Mouse (Mus musculus) heart, postnatal 25 days (tissue): Measurements from ENCODE around the gene Cxadr. TPM values are rescaled to one million over a fixed set of nuclear protein-coding genes. Genes with fewer than 3 reads are reported as not detected.
A peak's percentile ranks its signal among the peaks of the same experiment; 100 is the strongest.

Source experiments
- DNase-seq: peaks from one replicate; pipeline ENCODE4 v3.0.0; 2022; ENCODE audit warnings: low spot score
- intact Hi-C: fragments of 180-260 bp; cut with DNase I; formaldehyde crosslinking; loops from one replicate; pipeline ENCODE4 v1.15.1; 2025
- total RNA-seq, 2 experiments: library from RNA; stranded (reverse); gene quantifications; 2 replicates each; pipeline ENCODE4 v1.2.3; 2021

The Cxadr gene
- total RNA-seq: 10 to 100 TPM; 52.4 to 55.6 TPM

DNA sequence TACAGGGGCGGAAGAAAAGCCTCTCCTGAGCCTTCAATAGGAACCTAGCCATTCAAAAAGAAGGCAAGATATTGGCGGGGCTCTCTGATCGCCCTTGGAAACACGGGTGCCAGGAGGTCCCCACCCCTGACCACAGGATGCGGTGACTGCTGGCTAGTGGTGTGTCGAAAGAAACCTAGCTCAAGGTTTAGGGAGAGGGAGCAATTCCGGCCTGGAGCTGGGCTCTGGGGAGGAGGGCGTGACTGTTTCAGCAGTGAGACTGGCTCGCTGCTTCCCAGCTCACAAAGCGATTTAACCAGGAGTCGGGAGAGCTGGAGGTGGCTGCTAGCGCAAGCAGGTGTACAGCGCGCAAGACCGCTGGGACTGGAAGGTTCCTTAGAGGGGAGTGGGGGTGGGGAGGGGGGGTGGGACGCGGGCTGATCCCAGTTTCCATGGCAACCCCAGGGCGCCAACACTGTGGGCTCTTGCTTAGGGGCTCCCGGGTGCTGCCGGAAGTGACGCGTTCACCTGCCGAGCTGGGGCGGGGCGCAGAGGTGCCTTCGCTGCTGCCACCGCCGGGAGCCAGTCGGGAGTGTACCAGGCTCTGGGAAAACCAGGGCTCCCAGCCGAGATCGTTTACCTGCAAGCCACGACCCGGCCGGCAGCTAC, at the start of gene Cxadr:
Gene Cxadr (plus strand): TSS at position 307 of the 648 bp plus-strand sequence.
- peak; percentile 25 for DNase-seq
- intact Hi-C loops: loop anchor here (5.0 kb wide), 1 partner anchor 39 kb away; no protein-coding TSS in a partner anchor

DNA sequence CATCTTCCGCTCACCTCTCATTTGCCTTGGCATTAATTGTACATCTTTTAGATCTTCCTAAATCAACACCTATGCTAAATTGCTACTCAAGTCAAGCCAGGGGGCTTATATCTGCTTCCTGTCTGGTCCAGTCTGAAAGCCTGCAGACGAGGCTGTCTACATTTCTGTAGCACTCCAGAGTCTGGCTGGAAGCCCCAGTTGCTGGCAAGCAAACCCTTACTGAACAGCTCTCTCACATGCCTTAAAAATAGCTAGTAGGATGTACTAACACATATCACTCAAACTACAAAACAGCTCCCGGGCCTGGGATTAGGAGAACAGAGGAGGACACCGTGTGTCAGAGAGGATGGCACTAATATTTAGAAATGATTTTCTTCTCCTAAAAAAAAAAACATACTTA, 42.3 kb upstream of the Cxadr start:
- intact Hi-C loops: loop anchor here (5.0 kb wide), 1 partner anchor 57 kb away; no protein-coding TSS in a partner anchor

DNA sequence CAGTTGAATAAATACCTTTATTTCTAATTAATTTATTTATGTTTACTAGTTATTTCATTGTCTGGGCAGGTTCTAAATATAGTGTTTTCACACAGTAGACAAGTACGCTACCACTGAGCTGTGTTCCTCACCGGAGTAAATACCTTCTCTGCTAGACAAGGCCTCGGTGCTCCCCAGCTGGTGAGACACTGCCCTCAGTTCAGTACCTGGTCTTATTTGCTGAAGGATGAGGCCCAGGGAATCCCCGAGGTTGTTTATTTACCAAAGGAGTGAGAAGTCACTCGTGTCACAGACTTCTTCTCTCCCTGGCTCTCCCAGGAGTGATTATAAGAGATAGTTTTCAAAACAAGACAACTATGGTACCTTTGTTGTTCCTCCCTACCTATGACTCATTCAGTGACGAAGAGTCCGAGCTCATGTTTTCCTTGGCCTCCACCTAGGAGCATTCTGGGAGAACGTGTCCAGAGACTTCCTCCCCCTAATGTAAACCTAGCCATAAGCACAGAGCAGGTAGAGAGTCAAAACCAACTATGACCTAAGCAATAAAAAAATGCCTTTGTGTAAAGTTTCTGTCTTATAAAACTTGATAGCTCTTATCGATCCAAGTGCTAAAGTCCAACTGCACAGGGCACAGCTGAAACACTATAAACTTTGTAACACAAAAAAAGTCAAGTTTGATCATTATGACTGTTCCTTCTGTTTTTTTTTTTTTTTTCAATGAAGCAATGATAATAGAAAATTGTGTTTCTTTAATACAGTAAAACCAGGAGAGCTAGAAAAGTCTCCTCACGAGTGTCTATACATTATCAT, 41.0 kb upstream of the Cxadr start:
- intact Hi-C loops: loop anchor here (5.0 kb wide), 1 partner anchor 42 kb away; the partner anchor contains the start of gene Cxadr

More for the DNA sequence above, 42.3 kb upstream of the Cxadr start:
- DNase-seq: peak; percentile 10

DNA sequence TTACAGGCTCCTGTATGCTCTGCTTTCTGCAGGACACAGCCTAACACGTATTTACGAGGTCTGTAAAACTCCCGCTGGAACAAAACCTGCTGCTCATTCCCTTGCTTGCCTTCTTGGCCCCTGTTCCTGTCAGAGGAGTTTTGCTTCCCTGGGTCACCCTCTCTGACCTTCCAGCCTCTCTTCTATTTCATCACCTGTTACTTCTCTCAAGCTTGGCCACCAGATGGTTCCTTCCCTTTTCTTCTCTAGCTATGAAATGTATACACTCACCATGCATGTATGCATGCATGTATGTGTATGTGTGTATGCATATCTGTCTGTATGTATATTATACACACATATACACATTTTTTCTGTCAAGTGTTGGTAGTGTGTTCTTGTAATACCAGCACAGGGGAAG, 39.8 kb upstream of the Cxadr start:
- no peak for DNase-seq
- intact Hi-C loops: loop anchor here (5.0 kb wide), 1 partner anchor 41 kb away; the partner anchor contains the start of gene Cxadr

More for the DNA sequence above, 41.0 kb upstream of the Cxadr start:
- DNase-seq: no peak

DNA sequence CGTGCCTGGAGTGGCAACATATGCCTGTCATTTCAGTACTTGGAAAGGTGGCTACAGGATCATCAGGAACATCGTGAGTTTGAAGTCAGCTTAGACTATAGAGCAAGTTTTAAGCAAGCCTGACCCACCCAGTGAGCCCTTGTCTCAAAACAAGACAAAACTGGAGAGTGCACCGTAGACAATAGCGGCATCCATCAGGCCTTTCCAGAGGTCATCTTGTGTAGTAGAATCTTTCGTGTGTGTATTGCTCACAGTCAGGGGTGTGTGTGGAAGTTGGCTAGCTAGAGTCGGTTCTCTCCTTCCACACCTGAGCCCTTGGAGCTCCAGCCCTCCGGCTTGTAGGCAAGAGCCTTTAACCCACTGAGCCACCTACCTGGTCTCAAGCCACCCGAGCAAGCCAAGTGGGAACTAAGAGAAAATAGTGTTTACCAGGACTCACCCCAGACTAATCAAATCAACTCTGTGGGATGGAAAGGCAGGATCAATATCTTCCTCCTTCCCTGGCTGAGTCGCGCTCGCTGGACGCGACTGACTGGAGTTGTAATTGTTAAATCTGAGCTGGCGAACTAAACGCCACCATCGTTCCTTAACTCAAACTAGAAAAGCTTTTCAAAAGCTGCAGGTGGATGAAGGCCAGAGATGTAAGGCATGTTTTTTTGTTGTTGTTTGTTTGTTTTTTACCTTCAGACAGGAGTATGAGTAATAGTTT, 36.7 kb upstream of the Cxadr start:
- intact Hi-C loops: loop anchor here (5.0 kb wide), 1 partner anchor 38 kb away; the partner anchor contains the start of gene Cxadr
- no peak for DNase-seq

DNA sequence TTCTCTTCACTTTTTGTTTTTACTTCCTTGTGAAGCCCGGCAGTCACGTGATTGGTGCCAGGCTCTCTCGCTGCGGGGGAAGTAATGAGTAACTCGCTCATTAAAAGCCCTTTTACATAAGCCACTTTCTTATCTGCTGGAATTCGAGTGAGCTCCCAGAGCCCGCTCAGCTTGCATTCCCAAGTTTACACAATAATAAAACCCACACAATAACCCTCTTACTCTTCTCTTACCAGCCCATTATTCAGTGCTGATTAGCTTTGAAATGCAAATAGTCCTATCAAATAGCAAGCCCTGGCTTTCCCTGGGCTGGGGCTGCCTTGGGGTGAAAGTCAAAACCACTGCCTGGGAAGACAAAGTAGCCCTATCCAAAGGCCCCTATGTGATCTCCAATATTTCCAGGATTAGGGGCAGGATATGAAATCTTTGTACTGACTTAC, 36.1 kb upstream of the Cxadr start:
- intact Hi-C loops: no loop called here
- peak; percentile 30 for DNase-seq

DNA sequence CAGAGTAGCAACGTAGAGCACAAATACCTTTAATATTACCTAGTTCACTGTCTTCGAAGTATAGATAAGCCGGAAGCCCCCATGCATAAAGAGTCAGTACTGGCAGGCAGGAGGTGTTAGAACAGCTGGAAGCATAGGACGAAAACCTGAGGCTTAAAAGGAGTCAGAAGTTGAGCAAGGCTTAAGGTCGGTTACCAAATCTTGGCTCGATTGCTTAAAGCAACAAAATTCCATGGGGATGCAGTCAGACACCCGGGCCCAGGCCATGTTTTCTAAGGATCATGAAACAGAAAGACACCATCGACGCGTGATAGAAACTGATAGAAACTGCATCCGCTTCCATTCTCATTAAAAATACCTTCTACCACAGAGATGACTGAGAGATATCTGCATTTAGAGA, 35.5 kb upstream of the Cxadr start:
- intact Hi-C loops: no loop called here
- DNase-seq: no peak

DNA sequence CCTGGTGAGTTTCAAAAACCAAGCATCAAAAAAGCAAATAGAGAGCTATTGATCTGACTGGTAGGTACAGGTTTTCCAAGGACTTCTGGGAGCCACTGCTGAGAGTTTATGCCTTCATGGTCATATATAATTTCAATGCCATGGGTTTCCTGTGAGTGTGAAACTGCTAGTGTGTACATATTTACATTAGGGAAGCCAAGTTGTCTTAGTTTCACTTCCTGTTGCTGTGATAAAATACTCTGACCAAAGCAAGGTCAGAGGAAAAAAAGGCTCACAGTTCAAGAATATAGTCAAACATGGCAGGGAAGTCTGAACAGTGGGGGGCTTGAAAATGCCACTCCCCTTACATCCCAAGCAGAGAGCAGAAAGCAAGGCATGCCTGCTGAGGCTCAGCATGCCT, 33.8 kb upstream of the Cxadr start:
- DNase-seq: no peak
- intact Hi-C loops: no loop called here

DNA sequence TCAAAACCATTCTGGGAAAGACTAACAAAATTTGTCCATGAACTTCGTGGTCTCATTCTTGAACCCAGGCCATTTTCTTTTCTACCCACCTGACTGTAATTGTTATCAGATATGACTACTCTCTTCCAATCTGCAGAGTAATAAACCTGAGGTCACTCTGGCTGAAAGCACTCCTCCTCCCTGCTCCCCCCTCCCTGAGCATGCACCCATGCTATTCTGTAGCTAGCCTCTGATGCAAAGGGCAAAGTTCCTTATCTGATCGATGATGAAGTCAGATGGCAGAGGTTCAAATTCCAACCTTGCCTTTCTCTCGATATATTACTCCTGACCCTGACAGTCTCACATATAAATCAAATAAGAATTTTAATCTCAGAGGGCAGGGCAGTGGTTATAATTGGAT, 33.1 kb upstream of the Cxadr start:
- intact Hi-C loops: no loop called here
- DNase-seq: no peak

DNA sequence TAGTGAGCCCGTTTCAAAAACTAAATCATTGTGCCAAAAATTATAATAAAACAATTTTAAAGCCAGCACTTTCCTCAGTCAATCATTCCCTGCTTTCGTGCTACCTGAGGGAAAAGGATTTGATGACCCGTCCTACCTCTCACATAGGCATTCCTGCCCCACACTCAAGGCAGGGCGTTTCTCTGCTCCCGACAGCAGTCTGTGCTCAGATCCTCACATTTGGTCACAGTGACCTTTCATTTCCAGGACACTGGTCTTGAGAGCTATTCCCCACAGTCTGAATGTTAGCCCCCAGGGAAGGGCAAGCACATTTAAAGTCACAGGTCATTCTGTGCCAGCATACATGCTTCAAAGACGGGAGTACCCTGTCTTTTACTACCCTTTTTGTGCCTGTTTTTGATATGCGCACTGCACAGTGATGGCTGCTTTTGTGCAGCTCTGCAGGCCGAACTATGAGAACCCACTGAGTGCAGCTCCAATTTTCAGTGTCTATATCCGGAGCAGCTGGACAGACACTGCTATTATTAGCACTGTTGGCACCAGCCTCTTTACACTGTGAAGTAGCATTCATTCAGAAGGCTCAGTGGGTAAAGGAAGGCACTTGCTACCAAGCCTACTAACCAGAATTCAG, 26.3 kb upstream of the Cxadr start:
- no peak for DNase-seq
- intact Hi-C loops: no loop called here

DNA sequence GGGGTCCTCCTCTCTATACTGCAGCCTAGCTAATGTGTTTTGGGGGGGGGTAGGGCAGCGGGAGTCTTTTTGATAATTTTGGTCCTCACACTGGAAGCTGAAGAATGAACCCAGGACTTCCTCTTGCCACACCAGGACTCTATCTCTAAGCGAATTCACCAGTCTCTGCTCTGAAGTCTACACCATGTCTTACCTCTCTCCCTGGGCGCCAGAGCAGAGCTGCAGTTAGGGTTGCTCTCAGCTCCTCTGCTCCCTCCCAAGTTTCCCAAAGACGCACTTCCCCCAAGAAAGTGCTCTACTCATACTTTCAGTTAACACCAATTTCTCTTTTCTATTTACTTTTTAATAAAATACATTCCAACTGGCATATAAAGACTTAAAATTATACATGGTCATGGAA, 23.7 kb upstream of the Cxadr start:
- intact Hi-C loops: no loop called here
- no peak for DNase-seq

DNA sequence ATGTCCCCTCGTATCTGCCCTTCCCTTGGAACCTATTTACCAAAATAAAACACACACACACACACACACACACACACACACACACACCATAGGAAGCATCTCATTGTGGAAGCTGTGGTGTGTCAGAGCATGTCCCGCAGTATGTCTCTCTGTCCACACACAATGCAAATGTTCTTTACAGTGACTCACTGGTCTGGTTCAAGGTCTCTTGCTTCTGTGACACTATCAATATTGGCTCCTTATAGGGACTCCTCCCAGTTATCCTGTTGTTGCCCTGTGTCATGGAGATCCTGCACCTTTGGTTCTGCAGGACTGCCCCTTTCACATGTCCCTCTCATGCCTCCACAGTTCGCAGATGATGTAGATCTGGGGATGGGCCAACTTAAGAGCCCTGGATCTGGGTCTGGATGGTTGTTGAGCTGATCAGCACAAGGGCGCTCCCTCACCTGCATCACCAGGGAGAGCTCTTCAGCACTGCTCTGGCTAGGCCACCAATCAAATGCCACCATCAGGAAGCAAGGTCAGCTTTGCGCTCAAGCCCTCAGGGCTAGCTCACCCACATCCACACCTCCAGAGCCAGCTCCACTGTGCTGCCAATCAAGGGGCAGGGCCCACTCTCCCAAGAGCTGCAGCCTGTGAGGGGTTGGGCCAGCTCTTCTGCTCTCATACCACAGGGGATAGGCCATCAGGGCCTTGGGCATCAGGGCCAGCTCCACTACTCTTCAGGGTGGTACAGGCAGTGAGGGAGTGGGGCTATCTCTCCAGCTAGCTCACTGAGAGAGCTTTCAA, 21.0 kb upstream of the Cxadr start:
- no peak for DNase-seq
- intact Hi-C loops: no loop called here

DNA sequence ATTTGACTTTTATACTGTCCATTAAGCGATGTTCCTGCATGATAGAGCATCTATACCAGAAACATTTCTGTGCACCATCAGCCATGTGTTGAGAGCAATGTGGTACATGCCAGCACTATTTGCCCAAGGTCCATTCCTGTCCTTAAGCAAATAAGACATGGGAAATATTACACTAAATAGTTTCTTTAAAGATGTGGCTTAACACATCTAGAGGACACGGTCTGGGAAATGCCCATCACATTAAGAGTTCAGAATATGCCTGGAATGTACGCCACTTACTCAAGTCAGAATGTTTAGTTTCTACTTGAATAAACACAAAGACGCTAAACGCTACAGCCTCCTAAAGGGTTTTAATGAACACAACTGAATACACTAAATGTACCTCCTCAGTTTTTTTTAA, 18.1 kb upstream of the Cxadr start:
- intact Hi-C loops: no loop called here
- DNase-seq: no peak

DNA sequence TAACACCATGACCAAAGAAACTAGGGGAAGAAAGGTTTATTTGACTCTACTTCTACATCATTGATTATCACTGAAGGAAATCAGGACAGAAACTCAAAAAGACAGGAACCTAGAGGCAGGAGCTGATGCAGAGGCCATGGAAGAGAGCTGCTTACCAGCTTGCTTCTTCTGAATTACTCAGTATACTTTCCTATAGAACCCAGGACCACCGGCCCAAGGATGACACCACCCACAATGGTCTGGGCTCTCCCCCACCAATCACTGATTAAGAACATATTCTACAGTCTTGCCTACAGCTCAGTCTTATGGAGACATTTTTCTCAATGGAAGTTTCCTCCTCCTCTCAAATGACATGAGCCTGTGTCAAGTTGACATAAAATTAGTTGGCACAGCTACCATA, 7.2 kb upstream of the Cxadr start:
- intact Hi-C loops: no loop called here
- DNase-seq: no peak

DNA sequence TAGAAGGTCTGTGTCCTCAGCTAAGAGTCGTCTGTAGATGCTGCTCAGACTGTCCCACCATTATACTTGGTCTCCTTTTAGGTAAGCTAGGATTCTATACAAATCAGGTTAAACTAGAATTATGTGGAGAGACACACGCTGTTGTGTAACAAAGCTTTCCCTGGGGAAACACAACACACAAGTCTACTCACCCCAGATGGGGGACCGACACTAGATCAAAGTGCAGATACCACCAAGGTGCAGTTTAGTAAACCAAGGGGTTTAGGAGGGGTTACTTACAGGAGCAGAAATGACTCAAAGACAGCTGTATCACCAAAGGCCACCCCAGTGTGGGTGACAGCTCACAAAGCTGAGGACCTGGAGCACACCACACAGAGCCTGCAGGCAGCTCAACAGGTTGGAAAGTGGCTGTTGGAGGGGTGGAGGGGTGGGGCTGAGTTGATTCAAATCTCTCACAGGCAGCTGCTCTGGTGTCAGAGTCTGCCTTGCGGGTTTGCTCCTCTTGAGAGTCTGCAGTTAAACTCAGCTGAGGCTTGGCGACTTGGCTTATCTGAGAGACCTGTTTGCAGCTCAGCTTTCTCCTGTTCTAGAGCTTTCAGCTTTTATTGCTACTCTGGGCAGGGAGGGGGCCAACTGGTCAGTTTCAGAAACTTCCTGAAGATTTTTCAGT, 6.5 kb upstream of the Cxadr start:
- intact Hi-C loops: no loop called here
- no peak for DNase-seq

DNA sequence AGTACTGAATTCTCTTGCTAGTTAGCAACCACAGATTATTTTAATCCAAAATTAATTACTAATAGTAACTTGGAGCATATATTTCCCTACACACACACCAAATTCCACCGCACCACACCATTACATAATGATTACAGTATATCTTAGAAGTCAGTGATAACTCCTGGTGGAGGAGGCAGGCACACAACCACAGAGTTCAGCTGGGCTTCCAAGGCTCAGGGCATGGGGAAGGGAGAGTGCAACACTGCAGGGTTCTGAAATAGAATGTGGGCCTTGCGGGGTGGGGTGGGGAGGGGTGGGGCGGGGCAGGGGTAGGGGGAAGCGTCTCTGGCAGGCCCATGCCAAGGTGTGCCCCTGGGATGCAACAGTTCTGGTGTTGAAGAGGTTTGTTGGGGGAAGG, 5.7 kb upstream of the Cxadr start:
- no peak for DNase-seq
- intact Hi-C loops: no loop called here

DNA sequence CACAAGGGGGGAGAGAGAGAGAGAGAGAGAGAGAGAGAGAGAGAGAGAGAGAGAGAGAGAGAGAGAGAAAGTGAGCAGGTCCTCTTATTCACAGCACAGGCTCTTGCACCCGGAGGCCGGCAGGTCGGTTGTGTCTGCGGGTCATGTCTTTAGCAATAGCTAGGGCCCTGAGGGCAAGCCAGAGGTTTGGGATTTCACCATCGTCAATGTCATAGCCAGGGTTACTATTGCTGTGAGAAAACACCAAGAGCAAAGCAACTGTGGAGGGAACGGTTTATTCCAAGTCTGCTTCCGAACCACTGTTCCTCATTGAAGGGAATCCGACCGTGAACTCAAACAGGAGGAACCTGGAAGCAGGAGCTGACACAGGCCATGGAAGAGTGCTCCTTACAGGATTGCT, 5.2 kb upstream of the Cxadr start:
- DNase-seq: no peak
- intact Hi-C loops: no loop called here

DNA sequence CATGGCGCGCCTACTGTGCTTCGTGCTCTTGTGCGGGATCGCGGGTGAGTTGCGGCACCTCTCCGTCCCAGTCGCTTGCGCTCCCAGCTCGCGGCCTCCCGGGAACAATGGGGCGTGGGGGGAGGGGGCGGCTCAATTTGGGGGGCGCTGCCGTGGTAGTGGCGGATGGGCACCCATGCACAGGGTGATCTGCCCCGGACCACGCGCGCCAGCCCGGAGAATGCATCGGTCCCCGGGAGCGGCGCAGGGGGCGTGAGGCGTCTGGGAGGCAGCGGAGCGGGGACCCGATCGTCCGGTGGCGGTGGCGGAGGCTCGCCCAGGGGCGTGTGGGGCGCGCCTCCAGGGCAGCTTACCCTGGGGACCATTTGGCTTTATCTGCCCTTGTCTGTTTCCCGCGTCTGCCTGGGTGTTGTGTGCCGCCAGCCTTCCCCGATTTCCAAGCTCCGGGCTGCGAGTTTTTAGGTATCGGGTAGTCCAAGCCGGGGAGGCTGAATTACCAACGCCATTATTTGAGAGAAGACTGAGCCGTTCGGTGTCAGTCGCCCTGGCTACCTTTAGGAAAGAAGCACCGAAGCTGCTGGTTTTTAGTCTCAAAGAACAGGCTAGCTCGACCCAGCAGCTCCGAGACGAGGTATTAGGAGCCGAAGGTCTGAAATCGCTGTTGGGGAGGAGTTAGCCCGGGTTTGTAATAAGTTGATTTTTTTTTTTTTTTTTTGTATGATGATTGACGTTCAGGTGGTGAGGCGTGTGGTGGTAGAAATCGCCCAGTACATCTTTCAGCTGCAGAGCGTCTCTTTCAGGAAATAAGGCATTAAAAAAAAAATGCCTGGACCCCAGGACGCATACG, 765 bp downstream of the Cxadr start:
- intact Hi-C loops: loop anchor here (5.0 kb wide), 1 partner anchor 40 kb away; no protein-coding TSS in a partner anchor
- DNase-seq: no peak
